Mouse (Mus musculus) megakaryocyte, embryonic 14.5 days (primary cell): Measurements from ENCODE around the gene Bcl2l1. TPM values are rescaled to one million over a fixed set of nuclear protein-coding genes. Genes with fewer than 3 reads are reported as not detected.
A peak's percentile ranks its signal among the peaks of the same experiment; 100 is the strongest.

Experiments
- H3K27me3 ChIP-seq: replicated peaks from 2 replicates; pipeline ENCODE3; 2012; ENCODE audit warnings: inconsistent platforms
- H3K36me3 ChIP-seq: replicated peaks from 2 replicates; pipeline ENCODE3; 2012; ENCODE audit warnings: low read length, inconsistent platforms, mixed read lengths
- H3K4me1 ChIP-seq: 2 replicates; pipeline ENCODE4 v1.6.1; 2012; ENCODE audit warnings: inconsistent platforms
- H3K4me3 ChIP-seq: replicated peaks from 2 replicates; pipeline ENCODE3; 2012; ENCODE audit warnings: moderate library complexity, mild to moderate bottlenecking, inconsistent platforms
- H3K9me3 ChIP-seq: 2 replicates; pipeline ENCODE4 v1.6.1; 2012; ENCODE audit warnings: inconsistent platforms
- FLI1 ChIP-seq: IDR thresholded peaks from 2 replicates; pipeline ENCODE4 v1.6.1; 2012; ENCODE audit warnings: low read length, inconsistent platforms, mixed read lengths
- GATA1 ChIP-seq: IDR thresholded peaks from 3 replicates; pipeline ENCODE4 v1.6.1; 2012; ENCODE audit warnings: mixed read lengths, low read length, inconsistent platforms, borderline replicate concordance
- polyA plus RNA-seq: library from polyadenylated mRNA; stranded (reverse); fragments of >175 nt; gene quantifications from 2 replicates; pipeline ENCODE4 v1.2.3, GENCODE M21; 2012; ENCODE audit warnings: low replicate concordance; ENCODE audit not compliant: insufficient read depth

Gene Bcl2l1
- polyA plus RNA-seq, 1 experiment, result 498 TPM

GRCm38 (mm10) chr2:152734501-152734900 lies 97.0 kb downstream of the Bcl2l1 start:
- peaks cover 74% of the 10 kb centered on the region for H3K4me1 ChIP-seq
- H3K27me3 ChIP-seq, result peaks cover 13% of the 10 kb centered on the region
- no peaks in the 10 kb centered on the region for H3K9me3 ChIP-seq
- peak overlapping the region; percentile 97 for H3K4me3 ChIP-seq
- no peaks in the 10 kb centered on the region for H3K36me3 ChIP-seq
- TF ChIP-seq GATA1 (no peak), FLI1 (no peak)

GRCm38 (mm10) chr2:152733201-152733600 lies 98.3 kb downstream of the Bcl2l1 start:
- Histone ChIP-seq H3K27me3 (peaks cover 13% of the 10 kb centered on the region), H3K4me3 (no peak overlapping the region), H3K9me3 (no peaks in the 10 kb centered on the region), H3K36me3 (no peaks in the 10 kb centered on the region), H3K4me1 (peaks cover 70% of the 10 kb centered on the region)
- no peak for TF ChIP-seq FLI1
- no peak for TF ChIP-seq GATA1

Other genes starting within 250 kb of the Bcl2l1 start
- not detected in 2 replicates for gene Defb45, start 232.3 kb downstream of the Bcl2l1 start, polyA plus RNA-seq
- gene Defb36, start 227.4 kb downstream of the Bcl2l1 start, polyA plus RNA-seq, result not detected in 2 replicates
- not detected in 2 replicates for gene Defb25, start 208.7 kb downstream of the Bcl2l1 start, polyA plus RNA-seq
- not detected in 2 replicates for gene Rem1, start 204.8 kb downstream of the Bcl2l1 start, polyA plus RNA-seq
- 88.7 and 308 TPM in 2 replicates for gene H13, start 162.3 kb downstream of the Bcl2l1 start, polyA plus RNA-seq
- not detected in 2 replicates for gene Mcts2, start 144.7 kb downstream of the Bcl2l1 start, polyA plus RNA-seq
- 9.3 and 45.9 TPM in 2 replicates for gene Id1, start 95.5 kb downstream of the Bcl2l1 start, polyA plus RNA-seq
- 2.8 TPM in 1 of 2 replicates, not detected in the other for gene Cox4i2, start 77.6 kb downstream of the Bcl2l1 start, polyA plus RNA-seq
- 1.1 and 10.4 TPM in 2 replicates for gene Tpx2, start 16.2 kb upstream of the Bcl2l1 start, polyA plus RNA-seq
- 0.15 TPM in 1 of 2 replicates, not detected in the other for gene Mylk2, start 79.6 kb upstream of the Bcl2l1 start, polyA plus RNA-seq
- gene Foxs1, start 101.5 kb upstream of the Bcl2l1 start, polyA plus RNA-seq, result 3.2 and 4.6 TPM in 2 replicates
- 1.0 TPM in 1 of 2 replicates, not detected in the other for gene Dusp15, start 120.0 kb upstream of the Bcl2l1 start, polyA plus RNA-seq
- 0.22 TPM in 1 of 2 replicates, not detected in the other for gene Ttll9, start 130.8 kb upstream of the Bcl2l1 start, polyA plus RNA-seq
- 9.7 and 47.3 TPM in 2 replicates for gene Pdrg1, start 183.7 kb upstream of the Bcl2l1 start, polyA plus RNA-seq
- not detected in 2 replicates for gene Xkr7, start 200.1 kb upstream of the Bcl2l1 start, polyA plus RNA-seq
- gene Ccm2l, start 234.2 kb upstream of the Bcl2l1 start, polyA plus RNA-seq, result not detected in 2 replicates